Mouse (Mus musculus) stomach, postnatal 0 days (tissue): Measurements from ENCODE around the gene Pdzd2. TPM values are rescaled to one million over a fixed set of nuclear protein-coding genes. Genes with fewer than 3 reads are reported as not detected.

ENCODE experiments used
- ATAC-seq: fragments of 200-750 bp; cut with Nextera tagmentation; 2 replicates; pipeline ENCODE4 v1.8.0; 2017; ENCODE audit not compliant: low FRiP score, low TSS enrichment
- DNase-seq: peaks from one replicate; pipeline ENCODE4 v3.0.0-alpha.2; 2016; ENCODE audit warnings: low spot score
- H3K27ac ChIP-seq: fragments of 300-500 bp; sonication (generic); replicated peaks from 2 replicates; pipeline ENCODE4 v1.5.1; 2014; ENCODE audit warnings: mild to moderate bottlenecking, control low read depth
- H3K27me3 ChIP-seq: fragments of 300-500 bp; sonication (generic); 2 replicates; pipeline ENCODE4 v1.6.1; 2014; ENCODE audit warnings: low read length; ENCODE audit not compliant: control insufficient read depth, insufficient read depth
- H3K36me3 ChIP-seq: fragments of 300-500 bp; sonication (generic); 2 replicates; pipeline ENCODE4 v1.6.1; 2014; ENCODE audit warnings: low read length, mixed read lengths; ENCODE audit not compliant: control insufficient read depth, insufficient read depth
- H3K4me1 ChIP-seq: fragments of 300-500 bp; sonication (generic); replicated peaks from 2 replicates; pipeline ENCODE4 v1.6.1; 2014; ENCODE audit warnings: antibody characterized with exemption; ENCODE audit not compliant: control insufficient read depth, insufficient read depth
- H3K4me2 ChIP-seq: fragments of 300-500 bp; sonication (generic); replicated peaks from 2 replicates; pipeline ENCODE4 v1.6.1; 2014; ENCODE audit warnings: low read depth, mild to moderate bottlenecking, control low read depth, moderate library complexity
- H3K4me3 ChIP-seq: fragments of 300-500 bp; sonication (generic); 2 replicates; pipeline ENCODE4 v1.5.1; 2014; ENCODE audit warnings: low read depth, low read length, control low read depth
- H3K9ac ChIP-seq: fragments of 300-500 bp; sonication (generic); 2 replicates; pipeline ENCODE4 v1.6.1; 2014; ENCODE audit warnings: mild to moderate bottlenecking, low read length, control low read depth, mixed read lengths
- H3K9me3 ChIP-seq: fragments of 300-500 bp; sonication (generic); 2 replicates; pipeline ENCODE4 v1.6.1; 2016; ENCODE audit warnings: low read length; ENCODE audit not compliant: control insufficient read depth
- CTCF ChIP-seq: IDR thresholded peaks from 2 replicates; pipeline ENCODE4 v1.5.1; 2016; ENCODE audit warnings: antibody characterized with exemption, low read depth, mild to moderate bottlenecking, moderate library complexity
- EP300 ChIP-seq: optimal IDR thresholded peaks from 2 replicates; pipeline ENCODE3; 2016; ENCODE audit warnings: antibody characterized with exemption
- WGBS: fragments of 180-500 bp; shearing (Covaris S2); extraction: QIAGEN DNeasy Blood & Tissue Kit; methylation state at CpG from one replicate; pipeline ENCODE4 v1.1.7; 2014; 5-methylcytosine and 5-hydroxymethylcytosine counted together
- polyA plus RNA-seq: library from polyadenylated mRNA; unstranded; fragments of >200 nt; fragmentation: Nextera tagmentation; extraction: Ambion mirVana; gene quantifications from 2 replicates; pipeline ENCODE4 v1.2.1, GENCODE M21; 2015

Pdzd2 gene
- polyA plus RNA-seq, 1 experiment from 2014 or later: 19.1 TPM

GRCm38 (mm10) chr15:12675366-12675765, 64.4 kb downstream of the Pdzd2 start:
- H3K4me2 ChIP-seq: no peak overlapping the region
- no peak overlapping the region for H3K27ac ChIP-seq
- H3K27me3 ChIP-seq: no peaks in the 10 kb centered on the region
- H3K9me3 ChIP-seq: no peaks in the 10 kb centered on the region
- H3K9ac ChIP-seq: no peak overlapping the region
- no peak for TF ChIP-seq EP300
- no peak for TF ChIP-seq CTCF
- H3K4me3 ChIP-seq: no peak overlapping the region
- WGBS: 58% methylated on average over 3 of the region's 3 CpGs
- DNase-seq (no peak), ATAC-seq (no peak)
- no peaks in the 10 kb centered on the region for H3K36me3 ChIP-seq
- H3K4me1 ChIP-seq: no peaks in the 10 kb centered on the region

- Histone ChIP-seq H3K27ac (no peak overlapping the region), H3K4me1 (no peaks in the 10 kb centered on the region), H3K4me2 (no peak overlapping the region), H3K4me3 (no peak overlapping the region), H3K9ac (no peak overlapping the region), H3K27me3 (no peaks in the 10 kb centered on the region), H3K9me3 (no peaks in the 10 kb centered on the region), H3K36me3 (no peaks in the 10 kb centered on the region)
- TF ChIP-seq CTCF (no peak), EP300 (no peak)
- DNase-seq (no peak), ATAC-seq (no peak)
- 88% methylated on average over 5 of the region's 5 CpGs for WGBS
These were observed 65.7 kb downstream of the Pdzd2 start for GRCm38 (mm10) chr15:12674026-12674425.

DNA sequence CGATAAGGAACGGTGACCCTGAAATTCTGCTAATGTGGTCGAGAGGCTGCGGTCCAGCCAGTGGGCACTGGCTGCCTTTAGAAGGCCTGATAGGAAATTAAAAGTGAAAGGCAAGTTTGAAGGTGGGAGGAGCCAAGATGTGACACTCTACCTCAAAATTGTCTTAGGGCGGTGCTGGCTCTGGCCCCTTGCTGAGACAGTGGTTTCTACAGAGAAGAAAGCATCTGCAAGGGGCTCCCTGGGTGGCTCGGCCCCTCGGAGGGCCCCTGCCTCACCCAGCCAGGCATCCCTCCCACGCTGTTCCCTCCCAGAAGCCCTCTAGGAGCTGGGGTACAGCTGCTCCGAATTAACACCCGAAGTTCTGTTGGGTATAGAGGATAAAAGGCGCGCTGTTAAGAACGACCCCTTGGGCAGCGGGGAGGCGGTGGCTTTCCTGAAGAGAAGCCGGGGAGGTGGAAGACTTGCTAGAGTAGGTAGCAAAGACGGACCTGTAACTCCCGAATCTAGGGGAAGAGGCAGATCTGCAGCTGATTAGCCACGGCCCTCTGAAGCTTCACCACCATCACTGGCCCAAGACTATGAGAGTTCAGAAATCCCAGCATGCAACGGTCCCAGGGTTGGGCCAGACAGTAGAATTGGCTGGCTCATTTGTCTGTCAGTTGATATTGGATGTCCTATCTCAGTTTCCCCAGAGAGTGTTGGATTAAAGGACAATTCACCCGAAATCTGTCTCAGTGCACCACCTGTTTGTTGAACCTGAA, 71.8 kb downstream of the Pdzd2 start:
- no peaks in the 10 kb centered on the region for H3K4me1 ChIP-seq
- H3K4me3 ChIP-seq: no peak overlapping the region
- H3K9me3 ChIP-seq: no peaks in the 10 kb centered on the region
- ATAC-seq: no peak
- no peak overlapping the region for H3K27ac ChIP-seq
- DNase-seq: no peak
- H3K9ac ChIP-seq: no peak overlapping the region
- H3K27me3 ChIP-seq: no peaks in the 10 kb centered on the region
- no peaks in the 10 kb centered on the region for H3K36me3 ChIP-seq
- WGBS: 54% methylated on average over 21 of the region's 21 CpGs
- peak overlapping the region; percentile 39 for H3K4me2 ChIP-seq
- TF ChIP-seq EP300 (no peak), CTCF (no peak)

DNA sequence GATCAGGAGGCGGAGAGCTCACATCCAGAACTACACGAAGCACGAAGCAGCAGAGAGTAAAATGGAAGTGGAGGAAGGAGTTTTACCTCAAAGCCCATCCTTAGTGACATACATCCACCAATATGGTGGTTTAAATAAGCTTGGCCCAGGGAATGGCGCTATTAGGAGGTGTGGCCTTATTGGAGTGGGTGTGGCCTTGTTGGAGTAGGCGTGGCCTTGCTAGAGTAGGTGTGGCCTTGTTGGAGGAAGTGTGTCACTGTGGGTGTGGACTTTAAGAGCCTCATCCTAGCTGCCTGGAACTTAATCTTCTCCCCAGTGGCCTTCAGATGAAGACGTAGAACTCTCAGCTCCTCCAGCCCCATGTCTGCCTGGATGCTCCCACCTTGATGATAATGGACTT, 73.8 kb downstream of the Pdzd2 start:
- Histone ChIP-seq H3K4me3 (no peak overlapping the region), H3K4me2 (no peak overlapping the region), H3K36me3 (no peaks in the 10 kb centered on the region), H3K9me3 (no peaks in the 10 kb centered on the region), H3K27ac (no peak overlapping the region), H3K4me1 (no peaks in the 10 kb centered on the region), H3K9ac (no peak overlapping the region), H3K27me3 (no peaks in the 10 kb centered on the region)
- DNase-seq (no peak), ATAC-seq (no peak)
- TF ChIP-seq EP300 (no peak), CTCF (no peak)
- 92% methylated on average over 6 of the region's 6 CpGs for WGBS

GRCm38 (mm10) chr15:12663351-12663750, 76.4 kb downstream of the Pdzd2 start:
- Histone ChIP-seq H3K9ac (no peak overlapping the region), H3K27ac (no peak overlapping the region), H3K9me3 (no peaks in the 10 kb centered on the region), H3K4me3 (no peak overlapping the region), H3K27me3 (no peaks in the 10 kb centered on the region), H3K36me3 (no peaks in the 10 kb centered on the region), H3K4me1 (no peaks in the 10 kb centered on the region), H3K4me2 (no peak overlapping the region)
- DNase-seq (no peak), ATAC-seq (no peak)
- 90% methylated on average over 9 of the region's 9 CpGs for WGBS
- TF ChIP-seq CTCF: no peak
- TF ChIP-seq EP300: no peak

DNA sequence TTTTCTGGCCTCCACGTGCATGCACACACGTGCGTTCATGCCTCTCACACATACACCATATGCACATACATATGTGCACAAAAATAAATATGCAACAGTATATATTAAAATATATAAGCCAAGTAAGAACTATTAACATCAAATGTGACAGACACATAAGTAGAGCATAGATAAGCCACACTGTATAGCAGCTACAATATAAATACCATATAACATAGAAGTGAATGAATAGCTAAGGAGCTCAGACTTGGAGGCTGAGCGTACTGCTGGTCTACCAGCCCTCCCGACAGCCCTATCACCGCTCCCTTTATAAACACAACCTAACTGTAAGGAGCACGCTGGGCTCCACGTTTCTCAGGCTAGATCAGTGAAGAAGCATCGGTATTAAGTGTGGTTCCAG, 79.4 kb downstream of the Pdzd2 start:
- Histone ChIP-seq H3K9me3 (no peaks in the 10 kb centered on the region), H3K27ac (no peak overlapping the region), H3K27me3 (no peaks in the 10 kb centered on the region), H3K9ac (no peak overlapping the region), H3K4me1 (no peaks in the 10 kb centered on the region), H3K36me3 (no peaks in the 10 kb centered on the region), H3K4me2 (no peak overlapping the region), H3K4me3 (no peak overlapping the region)
- no peak for ATAC-seq
- 82% methylated on average over 9 of the region's 9 CpGs for WGBS
- no peak for DNase-seq
- TF ChIP-seq CTCF (no peak), EP300 (no peak)
